27 mouse cellular contexts compared by ENCODE assay signal in the genomic region with DNA sequence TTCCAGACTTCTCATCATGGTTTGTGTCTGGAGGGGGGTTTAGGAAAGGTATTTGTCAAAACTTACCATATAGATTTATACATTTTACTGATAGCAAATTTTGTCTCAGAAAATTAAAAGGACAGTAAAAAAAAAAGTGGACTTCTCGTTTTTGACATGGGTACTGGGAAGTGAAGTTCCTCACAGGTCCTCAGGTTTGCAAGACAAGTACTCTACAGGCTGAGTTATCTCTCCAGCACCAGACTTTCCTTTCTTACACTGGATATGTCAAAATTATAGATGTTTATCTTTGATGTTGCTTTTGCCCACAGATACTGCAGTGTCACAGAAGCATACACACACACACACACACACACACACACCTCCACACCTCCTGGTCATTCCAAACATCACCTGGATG. TPM values are rescaled to one million over a fixed set of nuclear protein-coding genes. Genes with fewer than 3 reads are reported as not detected.
"Had no signal": no experiment of that assay in that cellular context is flagged by ENCODE, and none has a peak within 500 bp of the region (broad histone marks: within the 10 kb centered on the region; RNA-seq: fewer than 3 reads in every experiment).

No protein-coding gene starts in this region.

- H3K9ac ChIP-seq: lung, embryonic 15.5 days; neural tube, embryonic 15.5 days had no signal

- H3K27me3 ChIP-seq: neural tube, embryonic 13.5 days; neural tube, embryonic 15.5 days had no signal

- H3K36me3 ChIP-seq: lung, embryonic 15.5 days; midbrain, embryonic 12.5 days; neural tube, embryonic 13.5 days; neural tube, embryonic 15.5 days had no signal

- ATAC-seq: lung, postnatal 0 days had no signal

- H3K27ac ChIP-seq: lung, embryonic 15.5 days; macrophage; midbrain, embryonic 10.5 days; midbrain, embryonic 12.5 days; neural tube, embryonic 13.5 days; neural tube, embryonic 15.5 days had no signal

- DNase-seq: lung, adult 2 months; lung, postnatal 14 days; lung, postnatal 36 days; right cerebral cortex, adult 18-20 months; right cerebral cortex, postnatal 25 days; right cerebral cortex, postnatal 4 days; spleen, adult 18-20 months; thymus, adult 18-20 months; thymus, postnatal 14 days; thymus, postnatal 36 days had no signal

- H3K9me3 ChIP-seq: lung, embryonic 15.5 days; midbrain, embryonic 10.5 days; midbrain, embryonic 12.5 days; neural tube, embryonic 13.5 days; neural tube, embryonic 15.5 days had no signal

RNA-seq across cellular contexts. Expression of a gene that starts 4.8 kb away (rescaled TPM):
- total RNA-seq: megakaryocyte, adult 5-6 weeks; megakaryocyte-erythroid progenitor cell, adult 5-6 weeks had no signal
- polyA plus RNA-seq: lung, adult 2 months; lung, embryonic 15.5 days; lung, postnatal 0 days; macrophage; midbrain, embryonic 10.5 days; midbrain, embryonic 12.5 days; midbrain, embryonic 14.5 days; midbrain, embryonic 16.5 days; myocyte; neural tube, embryonic 11.5 days; neural tube, embryonic 13.5 days; neural tube, embryonic 15.5 days; small intestine, adult 2 months; stomach, embryonic 14.5 days; stomach, embryonic 16.5 days; thymus, postnatal 0 days had no signal

RNA-seq across cellular contexts. Expression of a gene that starts 48.7 kb away (rescaled TPM):
- total RNA-seq: megakaryocyte, adult 5-6 weeks; megakaryocyte-erythroid progenitor cell, adult 5-6 weeks had no signal
- polyA plus RNA-seq: lung, adult 2 months; lung, postnatal 0 days; macrophage; midbrain, embryonic 10.5 days; midbrain, embryonic 14.5 days; midbrain, embryonic 16.5 days; myocyte; neural tube, embryonic 11.5 days; neural tube, embryonic 13.5 days; neural tube, embryonic 15.5 days; small intestine, adult 2 months had no signal

RNA-seq across cellular contexts. Expression of a gene that starts 48.7 kb away (rescaled TPM):
- total RNA-seq: megakaryocyte, adult 5-6 weeks; megakaryocyte-erythroid progenitor cell, adult 5-6 weeks had no signal
- polyA plus RNA-seq: lung, adult 2 months; lung, embryonic 15.5 days; lung, postnatal 0 days; macrophage; midbrain, embryonic 10.5 days; midbrain, embryonic 12.5 days; midbrain, embryonic 14.5 days; midbrain, embryonic 16.5 days; myocyte; neural tube, embryonic 11.5 days; neural tube, embryonic 13.5 days; neural tube, embryonic 15.5 days; small intestine, adult 2 months; stomach, embryonic 14.5 days; stomach, embryonic 16.5 days had no signal

RNA-seq across cellular contexts. Expression of a gene that starts 57.1 kb away (rescaled TPM):
- total RNA-seq: megakaryocyte, adult 5-6 weeks; megakaryocyte-erythroid progenitor cell, adult 5-6 weeks had no signal
- polyA plus RNA-seq: lung, embryonic 15.5 days; lung, postnatal 0 days; macrophage; midbrain, embryonic 10.5 days; midbrain, embryonic 12.5 days; midbrain, embryonic 14.5 days; myocyte; neural tube, embryonic 11.5 days; neural tube, embryonic 13.5 days; neural tube, embryonic 15.5 days; small intestine, adult 2 months; stomach, embryonic 14.5 days; stomach, embryonic 16.5 days; thymus, postnatal 0 days had no signal
